Mouse (Mus musculus): Measurements from ENCODE around the gene Tnrc6c.

The Tnrc6c gene

DNA sequence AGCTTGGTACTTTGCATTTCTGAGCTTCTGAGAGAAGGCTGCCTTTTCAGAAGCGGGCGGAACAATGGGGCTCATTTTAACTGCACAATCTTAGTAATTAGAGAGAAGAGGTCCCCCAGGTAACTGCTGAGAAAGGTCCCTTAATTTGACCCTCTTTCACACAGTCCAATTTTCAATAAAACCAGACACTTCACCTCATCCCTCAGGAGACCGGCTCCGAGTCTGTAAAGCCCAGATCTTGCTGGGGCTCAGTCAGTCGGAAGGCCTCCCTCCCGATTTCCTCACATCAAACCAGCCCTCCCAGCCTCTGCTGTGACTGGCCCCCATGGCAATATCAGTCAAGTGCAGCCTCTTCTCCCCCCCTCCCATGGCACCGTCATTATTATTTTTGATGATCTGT lies 15.7 kb upstream of the Tnrc6c start:
- in situ Hi-C loops (cut with MboI, MseI): no loop called here

DNA sequence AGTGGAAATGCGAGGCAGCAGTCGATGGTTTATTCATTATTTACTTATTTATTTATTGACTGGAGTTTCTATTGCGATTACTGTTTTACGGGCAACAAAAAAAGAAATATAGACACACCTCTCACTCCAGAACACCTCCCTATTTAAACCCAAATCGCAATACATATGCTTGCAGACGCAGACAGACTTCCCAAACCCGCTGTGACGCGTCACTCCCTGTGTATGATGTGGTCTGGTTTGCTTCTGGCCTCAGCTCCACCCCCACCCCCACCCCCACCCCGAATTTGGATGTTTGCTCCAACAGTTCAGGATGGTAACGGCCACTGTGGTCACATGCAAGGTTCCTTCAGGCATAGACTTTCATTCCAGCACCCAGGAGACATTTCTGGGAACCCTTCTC lies 15.3 kb upstream of the Tnrc6c start:
- in situ Hi-C loops (cut with MboI, MseI): no loop called here

DNA sequence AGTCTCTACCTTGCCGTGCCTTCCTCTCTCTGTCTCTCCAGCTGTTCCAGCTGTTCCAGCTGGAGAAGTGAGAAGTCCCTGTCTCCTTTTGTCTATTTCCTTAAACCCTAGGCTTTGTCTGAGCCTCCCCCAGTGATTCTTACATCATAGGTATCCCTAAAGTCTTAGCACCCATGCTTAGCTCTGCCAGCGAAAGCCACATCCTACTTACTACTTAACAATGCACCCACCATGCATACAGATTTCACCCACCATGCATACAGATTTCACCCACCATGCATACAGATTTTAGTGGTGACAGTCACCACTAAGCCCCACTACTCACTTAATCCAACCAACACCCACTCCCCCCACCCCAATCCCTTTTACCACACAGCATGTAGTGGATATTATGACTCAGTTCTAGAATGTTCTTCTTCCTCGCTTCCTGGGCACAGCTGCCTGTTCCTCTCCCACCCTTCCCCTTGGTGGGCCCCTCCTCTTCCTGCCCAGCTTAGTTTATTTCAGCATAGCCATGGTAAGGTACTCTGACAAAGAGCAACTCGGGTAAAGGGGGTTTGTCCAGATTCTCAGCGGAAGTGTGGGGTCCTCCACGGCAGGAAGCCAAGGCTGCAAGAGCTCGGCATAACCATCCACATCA lies 14.6 kb upstream of the Tnrc6c start:
- in situ Hi-C loops (cut with MboI, MseI): no loop called here

DNA sequence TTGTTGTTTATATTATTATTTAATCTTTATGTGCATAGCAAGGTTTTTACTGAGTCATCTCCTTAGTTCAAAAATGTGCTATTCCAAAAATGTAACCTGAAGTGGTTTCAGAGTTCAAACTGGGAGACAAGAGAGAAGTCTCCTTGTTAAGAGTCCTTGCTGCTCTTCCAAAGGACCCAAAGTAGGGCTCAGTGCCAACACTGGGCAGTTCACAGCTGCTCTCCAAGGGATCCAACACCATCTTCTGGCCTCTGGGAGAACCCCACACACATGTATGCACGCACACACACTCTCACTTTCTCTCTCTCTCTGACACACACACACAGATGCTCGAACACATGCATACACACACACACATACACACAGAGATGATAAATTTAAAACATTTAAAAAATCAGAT lies 11.9 kb upstream of the Tnrc6c start:
- in situ Hi-C loops (cut with MboI, MseI): no loop called here

DNA sequence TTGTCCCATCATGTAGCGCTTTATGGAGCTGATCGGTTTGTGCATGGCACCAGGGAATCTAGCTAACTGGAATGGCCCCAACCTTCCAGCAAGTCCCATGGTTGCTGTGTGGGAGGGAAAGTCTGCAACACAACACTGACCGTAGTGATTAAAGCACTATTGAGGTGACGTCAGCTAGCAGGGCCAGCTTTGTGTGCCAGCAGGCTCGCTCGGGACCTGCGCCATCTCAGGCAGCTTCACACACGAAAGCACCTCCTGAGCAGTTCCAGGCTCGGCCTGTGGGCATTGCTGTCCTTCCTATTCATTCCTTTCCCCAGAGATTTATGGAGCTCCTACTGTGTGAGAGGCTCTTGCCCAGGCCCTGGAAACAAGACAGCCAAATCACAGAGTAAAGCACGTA lies 10.8 kb upstream of the Tnrc6c start:
- in situ Hi-C loops (cut with MboI, MseI): no loop called here

- in situ Hi-C loops (cut with MboI, MseI): no loop called here
Measured at GRCm38 (mm10) chr11:117646786-117647185, 7.3 kb upstream of the Tnrc6c start.

DNA sequence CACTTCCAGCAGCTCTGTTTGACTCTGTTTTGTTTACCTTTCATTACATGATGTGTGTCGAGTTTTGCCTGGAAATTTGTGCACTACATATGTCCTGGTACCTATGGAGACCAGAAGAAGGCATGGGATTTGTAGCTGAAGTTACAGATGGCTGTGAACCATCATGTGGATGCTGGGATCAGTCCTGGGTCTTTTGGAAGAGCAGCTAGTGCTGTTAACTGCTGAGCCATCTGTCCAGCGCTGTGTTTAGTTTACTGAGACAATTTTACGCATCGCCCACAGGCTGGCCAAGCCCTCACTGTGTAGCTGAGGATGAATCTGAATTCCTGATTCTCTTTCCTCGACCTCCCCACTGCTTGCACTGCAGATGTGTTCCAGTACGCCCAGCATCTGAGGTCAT lies 6.1 kb upstream of the Tnrc6c start:
- in situ Hi-C loops (cut with MboI, MseI): no loop called here

DNA sequence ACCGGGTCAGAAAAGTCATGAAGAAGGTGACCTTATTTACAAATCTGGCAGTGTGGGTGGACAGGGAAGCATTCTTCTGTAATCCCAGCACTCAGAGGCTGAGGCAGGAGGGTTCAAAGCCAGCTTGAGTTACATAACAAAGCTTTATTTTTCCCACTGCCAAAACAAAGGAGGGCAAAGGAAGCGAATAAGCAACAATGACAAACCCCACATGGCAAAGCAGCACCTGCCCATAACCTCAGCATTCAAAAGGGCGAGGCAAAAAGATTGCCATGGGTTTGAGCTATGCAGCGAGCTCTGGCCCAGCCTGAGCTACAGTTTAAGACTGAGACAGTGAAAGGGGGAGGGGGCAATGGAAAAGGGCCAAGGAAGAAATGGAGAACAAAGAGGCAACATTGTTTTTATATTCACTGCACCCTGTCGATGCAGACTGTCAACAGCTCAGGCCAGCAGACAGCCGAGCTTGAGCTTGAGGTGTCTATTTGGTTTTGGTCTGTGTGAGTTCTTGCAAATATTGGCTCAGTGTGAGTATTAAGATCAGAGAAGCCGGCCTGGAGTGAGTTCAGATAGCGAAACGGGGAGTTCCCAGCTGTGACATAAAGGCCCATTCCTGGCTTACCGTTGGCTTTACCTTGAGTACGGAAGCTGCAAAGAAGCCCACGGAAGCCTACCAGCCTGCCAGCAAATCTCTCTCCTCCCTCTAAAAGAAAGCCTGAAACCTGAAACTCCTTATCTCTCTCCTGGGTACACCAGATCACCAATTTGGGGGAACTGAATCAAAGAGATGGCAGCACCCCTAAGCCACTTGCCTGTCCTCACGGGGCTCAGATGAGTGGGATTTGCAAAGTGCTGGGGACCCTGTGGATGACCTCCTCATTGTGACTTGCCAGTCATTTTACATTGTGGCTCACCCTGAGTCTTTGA lies 3.1 kb upstream of the Tnrc6c start:
- in situ Hi-C loops (cut with MboI, MseI): no loop called here

GRCm38 (mm10) chr11:117652907-117653306 lies 1.2 kb upstream of the Tnrc6c start:
- in situ Hi-C loops (cut with MboI, MseI): no loop called here

GRCm38 (mm10) chr11:117654380-117654924 lies 363 bp downstream of the Tnrc6c start:
- in situ Hi-C loops (cut with MboI, MseI): no loop called here

DNA sequence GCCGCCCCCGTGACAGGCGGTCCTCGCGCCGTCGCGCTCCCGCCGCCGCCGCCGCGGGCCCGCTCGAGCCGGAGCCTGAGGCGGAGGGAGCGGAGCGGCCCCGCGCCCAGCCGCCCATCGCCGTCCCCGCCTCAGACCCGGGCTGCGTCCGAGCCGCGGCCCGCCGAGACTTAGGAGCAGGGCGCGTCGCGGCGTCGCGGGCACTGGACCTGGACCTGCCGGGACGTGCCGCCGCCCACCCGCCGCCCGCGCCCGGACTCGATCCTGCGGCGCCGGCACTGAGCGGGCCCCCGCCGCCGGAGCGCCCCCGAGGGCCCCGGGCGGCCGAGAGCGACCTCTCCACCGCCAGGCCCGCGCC lies 824 bp downstream of the Tnrc6c start:
- in situ Hi-C loops (cut with MboI, MseI): no loop called here

GRCm38 (mm10) chr11:117655292-117656076 lies 1.4 kb downstream of the Tnrc6c start:
- in situ Hi-C loops (cut with MboI, MseI): no loop called here

- in situ Hi-C loops (cut with MboI, MseI): no loop called here
Measured at GRCm38 (mm10) chr11:117656077-117656401, 1.9 kb downstream of the Tnrc6c start.

DNA sequence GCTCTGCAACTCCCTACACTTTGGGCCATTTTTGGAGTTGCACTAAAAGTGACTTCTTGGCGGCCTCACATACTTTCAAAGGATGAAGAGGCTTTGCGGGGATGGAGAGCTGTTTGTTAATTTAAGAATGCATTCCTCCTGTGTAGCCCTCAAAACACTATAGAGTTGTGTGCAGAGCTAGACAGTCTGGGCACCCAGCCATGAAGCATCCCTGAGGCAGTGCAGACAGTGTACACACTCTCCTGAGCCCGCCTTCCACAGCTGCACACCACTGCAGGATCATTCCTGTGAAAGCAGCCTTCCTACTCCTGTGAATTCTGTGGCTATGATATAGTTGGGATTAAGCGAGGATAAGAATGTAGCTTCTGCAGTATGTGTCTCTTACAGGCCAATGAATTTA lies 4.9 kb downstream of the Tnrc6c start:
- in situ Hi-C loops (cut with MboI, MseI): no loop called here

DNA sequence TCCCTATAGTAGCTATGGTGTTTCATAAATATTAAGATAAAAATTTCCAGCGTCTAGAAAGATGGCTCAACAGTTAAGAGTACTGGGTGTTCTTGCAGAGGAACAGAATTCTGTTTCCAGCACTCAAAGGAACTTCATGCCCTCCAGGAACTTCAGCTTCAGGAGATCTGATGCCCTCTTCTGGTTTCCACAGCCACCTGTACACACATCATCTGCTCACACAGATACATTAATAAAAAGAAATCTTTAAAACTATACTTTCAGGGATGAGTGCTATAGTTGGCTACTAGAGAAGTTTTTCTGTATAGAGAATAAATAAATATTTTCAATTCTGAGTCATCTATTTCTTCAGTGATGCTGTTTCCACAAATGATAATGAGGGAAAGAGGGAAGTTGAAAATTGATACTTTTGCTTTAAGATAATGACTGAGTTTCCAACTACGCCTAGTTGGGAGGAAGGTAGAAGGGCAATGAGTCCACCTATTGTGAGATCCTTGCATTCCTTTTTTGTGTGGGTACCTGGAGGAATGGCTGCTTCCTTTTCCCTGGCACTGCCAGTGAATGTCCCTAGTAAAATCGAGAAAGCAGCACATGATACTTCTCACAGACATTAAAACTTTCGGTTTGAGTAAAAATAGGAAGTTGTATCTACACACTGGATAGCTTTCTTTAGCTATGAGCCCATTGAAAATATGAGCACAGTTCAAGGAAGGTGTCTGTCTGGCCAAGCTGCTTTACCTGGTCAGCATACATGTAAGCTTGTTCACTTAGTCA lies 9.1 kb downstream of the Tnrc6c start:
- in situ Hi-C loops (cut with MboI, MseI): loop anchor here in 1 of 2 experiments (5.0 kb wide), 1 partner anchor 564 kb away; no protein-coding TSS in a partner anchor

DNA sequence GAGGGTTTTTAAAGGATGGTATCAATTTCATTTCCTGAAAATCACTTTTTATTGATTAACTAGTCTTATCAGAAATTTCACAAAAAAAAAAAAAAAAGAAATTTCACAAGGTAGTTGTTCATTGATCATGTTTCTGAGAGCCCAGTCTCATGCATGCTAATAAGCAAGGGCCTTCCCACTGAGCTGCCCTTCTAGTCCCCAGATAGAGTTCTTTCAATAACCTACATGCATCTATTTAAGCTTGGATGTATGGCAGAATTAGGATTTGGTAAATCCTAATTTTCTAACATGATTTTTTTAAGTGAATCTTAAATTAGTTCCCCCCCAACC lies 9.7 kb downstream of the Tnrc6c start:
- in situ Hi-C loops (cut with MboI, MseI): loop anchor here in 1 of 2 experiments (5.0 kb wide), 1 partner anchor 564 kb away; no protein-coding TSS in a partner anchor

DNA sequence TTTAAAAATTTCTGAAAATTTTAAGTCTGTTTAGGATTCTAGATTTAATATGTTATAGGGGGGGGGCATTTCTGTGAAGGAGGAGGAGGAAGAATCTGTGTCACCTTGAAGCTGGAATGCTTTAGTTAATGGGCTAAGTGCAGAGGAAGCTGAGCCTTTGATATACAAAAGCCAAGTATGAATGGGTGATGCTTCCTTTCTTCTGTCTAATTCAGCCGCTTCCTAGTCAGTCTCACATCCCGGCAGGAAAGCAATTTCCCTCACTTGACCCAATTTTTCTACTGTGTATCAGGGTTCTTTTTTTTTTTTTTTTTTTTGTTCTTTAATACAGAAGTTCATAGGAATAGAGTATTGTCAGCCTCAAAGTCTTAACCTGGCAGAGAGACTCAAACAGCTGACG lies 11.1 kb downstream of the Tnrc6c start:
- in situ Hi-C loops (cut with MboI, MseI): no loop called here

GRCm38 (mm10) chr11:117666563-117666962 lies 12.5 kb downstream of the Tnrc6c start:
- in situ Hi-C loops (cut with MboI, MseI): no loop called here

DNA sequence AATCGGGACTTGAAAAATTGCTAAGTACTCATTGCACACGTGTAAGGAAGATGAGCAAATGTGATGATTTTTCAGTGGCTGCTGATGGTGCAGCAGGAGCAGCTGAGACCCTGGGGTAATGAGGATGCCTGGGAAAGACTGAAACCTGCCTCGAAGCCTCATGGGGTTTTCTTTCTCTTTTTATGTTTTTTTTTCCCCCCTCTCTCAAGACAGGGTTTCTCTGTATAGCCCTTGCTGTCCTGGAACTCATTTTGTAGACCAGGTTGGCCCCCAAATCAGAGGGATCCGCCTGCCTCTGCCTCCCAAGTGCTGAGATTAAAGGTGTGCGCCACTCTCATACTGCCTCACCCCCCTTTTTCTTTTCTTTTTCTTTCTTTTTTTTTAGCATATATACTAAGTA lies 13.1 kb downstream of the Tnrc6c start:
- in situ Hi-C loops (cut with MboI, MseI): no loop called here

DNA sequence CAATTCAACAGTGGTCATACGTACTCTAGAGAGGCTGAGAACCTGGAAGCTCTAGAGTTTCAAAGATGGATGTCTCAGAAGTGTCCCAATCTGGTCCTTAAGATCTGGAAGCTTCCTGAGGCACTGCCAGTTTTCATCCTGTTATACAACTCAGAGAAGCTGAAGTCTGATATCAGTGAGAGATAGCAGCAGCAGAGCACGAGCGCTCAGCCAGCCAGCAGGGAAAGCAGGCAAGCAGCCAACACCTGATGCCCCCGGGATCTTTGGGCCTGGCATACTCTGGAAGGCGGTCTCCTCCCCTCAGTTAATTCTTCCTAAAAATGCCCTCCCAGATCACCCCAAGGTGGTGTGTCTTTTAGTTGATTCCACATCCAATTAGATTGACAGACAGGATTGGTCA lies 13.7 kb downstream of the Tnrc6c start:
- in situ Hi-C loops (cut with MboI, MseI): no loop called here

DNA sequence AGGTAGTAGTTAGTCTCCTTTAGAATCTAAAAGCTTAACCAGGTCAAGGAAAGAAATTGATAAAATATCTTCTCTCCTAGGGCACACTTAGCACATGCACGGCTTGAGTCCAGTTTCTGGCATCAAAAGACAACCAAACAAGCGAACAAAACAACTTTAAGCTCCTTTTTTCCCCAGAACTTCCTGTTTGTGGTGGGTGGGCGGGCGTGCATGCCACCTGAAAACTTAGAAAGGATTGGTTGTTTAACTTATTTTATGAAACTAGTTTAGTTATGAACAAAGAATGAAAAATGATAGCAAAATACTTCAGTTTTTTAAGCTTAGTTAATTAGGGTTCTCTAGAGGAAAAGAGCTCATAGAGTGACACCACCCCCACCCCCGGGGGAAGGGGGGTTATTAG lies 17.5 kb downstream of the Tnrc6c start:
- in situ Hi-C loops (cut with MboI, MseI): no loop called here
